Mouse (Mus musculus) midbrain, embryonic 15.5 days (tissue): Measurements from ENCODE around the gene Padi4. TPM values are rescaled to one million over a fixed set of nuclear protein-coding genes. Genes with fewer than 3 reads are reported as not detected.

Experiments
- ATAC-seq: fragments of 200-750 bp; cut with Nextera tagmentation; replicated peaks from 2 replicates; pipeline ENCODE4 v1.8.0; 2017; ENCODE audit warnings: moderate TSS enrichment
- H3K27ac ChIP-seq: fragments of 300-500 bp; sonication (generic); 2 replicates; pipeline ENCODE4 v1.5.1; 2015; ENCODE audit warnings: mild to moderate bottlenecking, inconsistent platforms
- H3K27me3 ChIP-seq: fragments of 300-500 bp; sonication (generic); replicated peaks from 2 replicates; pipeline ENCODE4 v1.6.1; 2015; ENCODE audit warnings: inconsistent platforms
- H3K36me3 ChIP-seq: fragments of 300-500 bp; sonication (generic); replicated peaks from 2 replicates; pipeline ENCODE4 v1.6.1; 2015; ENCODE audit warnings: inconsistent platforms
- H3K4me1 ChIP-seq: fragments of 300-500 bp; sonication (generic); 2 replicates; pipeline ENCODE4 v1.6.1; 2015; ENCODE audit warnings: inconsistent platforms
- H3K4me2 ChIP-seq: fragments of 300-500 bp; sonication (generic); 2 replicates; pipeline ENCODE4 v1.6.1; 2015; ENCODE audit warnings: inconsistent platforms, mild to moderate bottlenecking, moderate library complexity
- H3K4me3 ChIP-seq: fragments of 300-500 bp; sonication (generic); 2 replicates; pipeline ENCODE4 v1.5.1; 2015; ENCODE audit warnings: mild to moderate bottlenecking, inconsistent platforms
- H3K9ac ChIP-seq: fragments of 300-500 bp; sonication (generic); 2 replicates; pipeline ENCODE4 v1.6.1; 2015; ENCODE audit warnings: mild to moderate bottlenecking, inconsistent platforms
- H3K9me3 ChIP-seq: fragments of 300-500 bp; sonication (generic); 2 replicates; pipeline ENCODE4 v1.6.1; 2016; ENCODE audit warnings: inconsistent platforms
- WGBS: fragments of 180-500 bp; shearing (Covaris S2); methylation state at CpG from one replicate; pipeline ENCODE4 v1.1.7; 2015; ENCODE audit warnings: mixed read lengths; 5-methylcytosine and 5-hydroxymethylcytosine counted together
- polyA plus RNA-seq: library from polyadenylated mRNA; unstranded; fragments of >200 nt; fragmentation: Nextera tagmentation; extraction: Ambion mirVana; gene quantifications from 2 replicates; pipeline ENCODE4 v1.2.1, GENCODE M21; 2015

Padi4 gene
- polyA plus RNA-seq, 1 experiment from 2014 or later: 0.19 TPM

DNA sequence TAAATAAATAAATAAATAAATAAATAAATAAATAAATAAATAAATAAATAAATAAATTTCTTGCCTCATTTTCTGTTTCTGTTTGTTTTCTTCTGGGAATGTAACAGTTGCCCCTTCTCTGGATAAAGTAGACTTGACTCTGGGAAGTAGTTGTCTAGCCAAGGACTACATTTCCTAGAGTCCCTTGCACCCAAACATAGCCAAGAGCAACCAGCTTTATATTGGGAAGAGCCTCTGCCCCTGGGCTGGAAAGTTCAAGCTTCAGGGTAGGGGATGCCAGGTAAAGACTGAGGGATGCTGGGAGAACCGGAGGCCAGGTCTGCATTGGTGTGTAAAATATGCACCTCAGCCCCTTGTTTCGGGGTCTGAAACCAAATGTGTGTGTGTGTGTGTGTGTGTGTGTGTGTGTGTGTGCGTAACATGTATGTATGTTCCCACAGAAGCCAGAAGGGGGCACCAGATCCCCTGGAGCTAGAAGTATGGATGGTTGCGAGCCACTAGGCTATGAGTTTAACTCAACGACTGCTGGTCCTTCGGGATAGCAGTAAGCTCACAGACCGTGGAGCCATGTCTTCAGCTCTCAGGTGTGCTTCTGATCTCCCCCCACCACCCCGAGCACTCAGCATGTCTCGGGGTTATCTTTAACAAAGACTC is 10.4 kb upstream of the Padi4 start:
- Histone ChIP-seq H3K4me3 (no peak overlapping the region), H3K27me3 (no peaks in the 10 kb centered on the region), H3K4me2 (no peak overlapping the region), H3K4me1 (no peaks in the 10 kb centered on the region), H3K27ac (no peak overlapping the region), H3K36me3 (no peaks in the 10 kb centered on the region), H3K9me3 (no peaks in the 10 kb centered on the region), H3K9ac (no peak overlapping the region)
- WGBS: 92% methylated on average over 9 of the region's 9 CpGs
- no peak for ATAC-seq

DNA sequence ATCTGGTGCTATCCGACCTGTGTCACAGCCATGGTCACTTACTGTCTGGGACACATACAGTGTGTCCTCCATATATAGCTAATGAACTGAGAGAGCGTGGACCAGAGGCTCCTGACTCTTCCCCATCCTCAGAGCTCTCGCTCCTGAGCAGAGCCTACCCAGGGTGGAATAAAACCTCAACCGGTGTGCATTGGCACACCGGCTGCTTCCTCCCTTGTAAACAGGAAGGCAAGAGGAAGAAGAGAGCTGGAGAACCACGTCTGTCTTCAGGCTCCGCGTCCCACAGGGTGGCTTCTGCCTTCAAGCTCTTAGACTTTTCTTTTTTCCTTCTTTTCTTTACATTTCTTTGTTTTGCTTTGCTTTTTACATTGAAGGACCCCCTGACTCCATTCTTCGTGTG is 8.8 kb upstream of the Padi4 start:
- Histone ChIP-seq H3K27me3 (no peaks in the 10 kb centered on the region), H3K27ac (no peak overlapping the region), H3K4me1 (no peaks in the 10 kb centered on the region), H3K4me2 (no peak overlapping the region), H3K36me3 (no peaks in the 10 kb centered on the region), H3K9me3 (no peaks in the 10 kb centered on the region), H3K4me3 (no peak overlapping the region), H3K9ac (no peak overlapping the region)
- no peak for ATAC-seq
- WGBS: 89% methylated on average over 9 of the region's 9 CpGs

DNA sequence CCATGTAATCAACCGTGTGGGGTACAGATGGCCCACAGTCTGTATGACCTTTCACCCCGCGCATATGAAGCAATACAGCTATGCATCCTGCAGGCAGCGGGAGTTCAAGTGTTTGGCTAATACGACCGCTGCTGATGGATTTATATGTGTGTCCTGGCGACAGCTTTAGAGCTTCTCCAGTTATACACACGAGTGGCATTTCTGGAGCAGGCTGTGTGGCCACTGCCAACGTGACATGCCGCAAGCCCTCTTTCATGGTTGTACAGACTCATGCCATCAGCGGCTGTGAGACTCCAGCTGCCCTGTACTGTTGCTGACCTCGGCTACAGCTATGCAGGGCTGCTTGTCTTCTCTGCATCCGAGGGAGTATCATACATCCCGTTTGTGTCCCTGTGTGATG is 6.5 kb upstream of the Padi4 start:
- Histone ChIP-seq H3K27ac (no peak overlapping the region), H3K4me3 (no peak overlapping the region), H3K9me3 (no peaks in the 10 kb centered on the region), H3K36me3 (no peaks in the 10 kb centered on the region), H3K9ac (no peak overlapping the region), H3K27me3 (no peaks in the 10 kb centered on the region), H3K4me2 (no peak overlapping the region), H3K4me1 (no peaks in the 10 kb centered on the region)
- no peak for ATAC-seq
- WGBS: 86% methylated on average over 14 of the region's 14 CpGs

DNA sequence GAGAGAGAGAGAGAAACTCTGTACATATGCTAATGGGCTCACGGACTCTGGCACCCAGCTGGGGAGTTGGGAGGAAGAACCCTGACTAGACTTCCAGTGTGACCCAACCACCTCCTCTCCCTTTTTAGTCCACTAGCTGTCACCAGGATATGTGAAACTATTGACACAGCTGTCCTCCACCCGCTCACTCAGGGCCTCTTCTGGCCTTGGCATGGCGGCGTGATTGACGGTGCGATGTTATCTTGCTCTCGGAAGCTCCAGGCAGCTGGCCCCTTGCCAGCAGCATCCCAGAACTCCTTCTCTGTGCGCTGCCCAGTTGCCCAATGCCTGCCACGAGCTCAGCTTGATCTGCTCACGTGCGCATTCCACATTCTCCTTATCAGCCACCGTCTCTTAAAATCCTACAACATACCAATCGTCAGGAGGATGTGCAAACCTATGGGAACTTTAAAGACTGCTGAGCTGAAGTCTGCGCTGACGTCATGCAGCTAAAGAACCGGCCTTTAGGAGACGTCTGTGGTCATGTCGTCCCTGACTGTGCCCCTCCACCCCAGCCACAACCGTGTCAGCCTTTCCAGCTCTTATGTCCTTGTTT is 5.9 kb upstream of the Padi4 start:
- Histone ChIP-seq H3K36me3 (no peaks in the 10 kb centered on the region), H3K9ac (no peak overlapping the region)

GRCm38 (mm10) chr4:140776623-140777022 is 2.6 kb upstream of the Padi4 start:
- ATAC-seq: no peak
- no peak overlapping the region for H3K4me3 ChIP-seq
- no peak overlapping the region for H3K27ac ChIP-seq
- no peak overlapping the region for H3K4me2 ChIP-seq
- 69% methylated on average over 13 of the region's 13 CpGs for WGBS
- no peak overlapping the region for H3K9ac ChIP-seq
- no peaks in the 10 kb centered on the region for H3K36me3 ChIP-seq
- no peaks in the 10 kb centered on the region for H3K9me3 ChIP-seq
- no peaks in the 10 kb centered on the region for H3K4me1 ChIP-seq
- no peaks in the 10 kb centered on the region for H3K27me3 ChIP-seq

More for the DNA sequence above, 5.9 kb upstream of the Padi4 start:
- H3K27me3 ChIP-seq: no peaks in the 10 kb centered on the region
- 64% methylated on average over 19 of the region's 19 CpGs for WGBS
- H3K4me3 ChIP-seq: no peak overlapping the region
- no peak overlapping the region for H3K27ac ChIP-seq
- H3K9me3 ChIP-seq: no peaks in the 10 kb centered on the region
- no peak for ATAC-seq
- H3K4me2 ChIP-seq: no peak overlapping the region
- H3K4me1 ChIP-seq: no peaks in the 10 kb centered on the region

DNA sequence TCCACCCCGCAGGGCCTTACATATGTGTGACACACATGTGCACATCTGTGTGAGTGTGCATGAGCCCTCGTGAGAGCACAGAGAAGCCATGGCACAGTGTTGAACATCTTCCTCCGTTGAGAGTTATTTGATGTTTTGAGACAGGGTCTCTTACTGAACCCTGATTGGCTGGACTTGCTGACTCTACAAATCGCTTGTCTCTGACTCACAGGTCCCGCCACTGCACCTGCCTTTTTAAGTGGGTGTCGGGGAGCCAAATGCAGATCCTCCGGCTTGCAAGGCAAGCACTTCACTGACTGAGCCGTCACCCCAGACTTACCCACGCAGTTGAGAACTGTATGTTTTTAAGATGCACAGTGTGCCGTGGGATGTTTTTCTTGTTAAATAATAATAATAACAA is 1.8 kb upstream of the Padi4 start:
- no peaks in the 10 kb centered on the region for H3K36me3 ChIP-seq
- H3K4me1 ChIP-seq: no peaks in the 10 kb centered on the region
- no peak overlapping the region for H3K9ac ChIP-seq
- H3K27ac ChIP-seq: no peak overlapping the region
- no peak overlapping the region for H3K4me2 ChIP-seq
- no peaks in the 10 kb centered on the region for H3K9me3 ChIP-seq
- H3K27me3 ChIP-seq: no peaks in the 10 kb centered on the region
- no peak for ATAC-seq
- WGBS: 87% methylated on average over 10 of the region's 10 CpGs
- no peak overlapping the region for H3K4me3 ChIP-seq

GRCm38 (mm10) chr4:140774893-140775292 is 857 bp upstream of the Padi4 start:
- H3K4me3 ChIP-seq: no peak overlapping the region
- no peak for ATAC-seq
- H3K9me3 ChIP-seq: no peaks in the 10 kb centered on the region
- no peaks in the 10 kb centered on the region for H3K27me3 ChIP-seq
- H3K4me2 ChIP-seq: no peak overlapping the region
- H3K27ac ChIP-seq: no peak overlapping the region
- WGBS: 92% methylated on average over 9 of the region's 9 CpGs
- peaks cover 4% of the 10 kb centered on the region; the same call in 1 of the 2 replicates for H3K4me1 ChIP-seq
- no peaks in the 10 kb centered on the region for H3K36me3 ChIP-seq
- no peak overlapping the region for H3K9ac ChIP-seq

- no peak for ATAC-seq
- peaks cover 4% of the 10 kb centered on the region; the same call in 1 of the 2 replicates for H3K4me1 ChIP-seq
Observed at GRCm38 (mm10) chr4:140771091-140771490, 2.9 kb downstream of the Padi4 start.

GRCm38 (mm10) chr4:140770433-140770832 is 3.6 kb downstream of the Padi4 start:
- Histone ChIP-seq H3K9ac (no peak overlapping the region), H3K4me3 (no peak overlapping the region), H3K4me1 (peaks cover 4% of the 10 kb centered on the region; the same call in 1 of the 2 replicates), H3K9me3 (no peaks in the 10 kb centered on the region), H3K36me3 (no peaks in the 10 kb centered on the region), H3K27ac (no peak overlapping the region), H3K27me3 (no peaks in the 10 kb centered on the region), H3K4me2 (peak overlapping the region; percentile 26)
- no peak for ATAC-seq
- 11% methylated on average over 13 of the region's 13 CpGs for WGBS

More at GRCm38 (mm10) chr4:140771091-140771490, 2.9 kb downstream of the Padi4 start:
- Histone ChIP-seq H3K9me3 (no peaks in the 10 kb centered on the region), H3K4me3 (no peak overlapping the region), H3K36me3 (no peaks in the 10 kb centered on the region), H3K9ac (no peak overlapping the region), H3K27me3 (no peaks in the 10 kb centered on the region), H3K4me2 (no peak overlapping the region), H3K27ac (no peak overlapping the region)
- WGBS: 49% methylated on average over 4 of the region's 4 CpGs

GRCm38 (mm10) chr4:140768973-140769372 is 5.1 kb downstream of the Padi4 start:
- H3K27me3 ChIP-seq: no peaks in the 10 kb centered on the region
- ATAC-seq: no peak
- H3K4me2 ChIP-seq: no peak overlapping the region
- H3K9me3 ChIP-seq: no peaks in the 10 kb centered on the region
- H3K27ac ChIP-seq: no peak overlapping the region
- no peak overlapping the region for H3K9ac ChIP-seq
- H3K4me3 ChIP-seq: no peak overlapping the region
- no peaks in the 10 kb centered on the region for H3K36me3 ChIP-seq
- WGBS: 81% methylated on average over 5 of the region's 5 CpGs
- H3K4me1 ChIP-seq: peaks cover 4% of the 10 kb centered on the region; the same call in 1 of the 2 replicates

DNA sequence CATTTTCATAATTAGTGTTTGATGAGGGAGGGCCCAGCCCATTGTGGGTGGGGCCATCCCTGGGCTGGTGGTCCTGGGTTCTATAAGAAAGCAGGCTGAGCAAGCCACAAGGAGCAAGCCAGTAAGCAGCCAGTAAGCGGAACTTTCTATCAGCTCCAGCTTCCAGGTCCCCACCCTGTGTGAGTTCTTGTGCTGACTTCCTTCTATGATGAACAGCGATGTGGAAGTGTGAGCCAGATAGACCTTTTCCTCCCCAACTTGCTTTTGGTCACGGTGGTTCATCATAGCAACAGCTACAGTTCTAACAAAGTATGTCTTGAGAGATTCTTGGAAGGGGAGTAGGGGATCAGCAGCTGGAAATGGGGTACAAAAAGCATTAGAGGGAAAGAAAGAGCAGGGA is 8.1 kb downstream of the Padi4 start:
- Histone ChIP-seq H3K4me2 (no peak overlapping the region), H3K36me3 (no peaks in the 10 kb centered on the region), H3K9me3 (no peaks in the 10 kb centered on the region), H3K4me3 (no peak overlapping the region), H3K27ac (no peak overlapping the region), H3K27me3 (no peaks in the 10 kb centered on the region), H3K4me1 (peaks cover 4% of the 10 kb centered on the region; the same call in 1 of the 2 replicates), H3K9ac (no peak overlapping the region)
- WGBS: 84% methylated on average over 3 of the region's 3 CpGs
- ATAC-seq: no peak

DNA sequence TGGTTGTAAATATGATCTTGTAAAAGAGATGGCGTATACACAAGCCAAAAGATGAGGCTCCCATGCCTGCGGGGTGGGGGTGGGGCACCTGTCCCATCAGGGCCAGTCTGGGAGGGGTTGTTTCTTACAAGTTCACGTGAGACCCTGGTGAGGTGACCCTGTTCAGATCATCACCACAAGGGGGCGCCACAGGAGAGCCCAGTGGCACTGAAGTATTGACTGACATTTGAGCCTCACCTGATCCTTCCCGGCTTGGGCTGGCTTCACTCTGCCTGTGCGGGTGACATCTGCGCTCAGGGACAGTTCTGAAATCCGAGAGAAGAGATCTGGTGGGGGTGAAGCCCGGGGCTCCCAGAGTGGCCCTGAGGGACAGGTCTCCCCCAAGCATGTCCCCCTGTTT is 10.9 kb downstream of the Padi4 start:
- ATAC-seq: no peak
- no peaks in the 10 kb centered on the region for H3K27me3 ChIP-seq
- no peaks in the 10 kb centered on the region for H3K9me3 ChIP-seq
- WGBS: 17% methylated on average over 9 of the region's 9 CpGs
- no peak overlapping the region for H3K4me2 ChIP-seq
- no peak overlapping the region for H3K9ac ChIP-seq
- no peak overlapping the region for H3K4me3 ChIP-seq
- H3K36me3 ChIP-seq: no peaks in the 10 kb centered on the region
- no peak overlapping the region for H3K27ac ChIP-seq
- H3K4me1 ChIP-seq: peaks cover 2% of the 10 kb centered on the region; the same call in 1 of the 2 replicates

- H3K4me2 ChIP-seq: no peak overlapping the region
- H3K36me3 ChIP-seq: no peaks in the 10 kb centered on the region
- no peak for ATAC-seq
- no peaks in the 10 kb centered on the region for H3K27me3 ChIP-seq
- H3K27ac ChIP-seq: no peak overlapping the region
- WGBS: 86% methylated on average over 7 of the region's 7 CpGs
- peaks cover 5% of the 10 kb centered on the region; the same call in 1 of the 2 replicates for H3K4me1 ChIP-seq
- no peaks in the 10 kb centered on the region for H3K9me3 ChIP-seq
- no peak overlapping the region for H3K9ac ChIP-seq
- H3K4me3 ChIP-seq: no peak overlapping the region
Observed at GRCm38 (mm10) chr4:140761601-140762000, 12.4 kb downstream of the Padi4 start.
